Mouse (Mus musculus) gastrocnemius, postnatal 25 days (tissue): ENCODE results near the gene Tbc1d7. TPM values are rescaled to one million over a fixed set of nuclear protein-coding genes. Genes with fewer than 3 reads are reported as not detected.
A peak's percentile ranks its signal among the peaks of the same experiment; 100 is the strongest.

Experiments
- DNase-seq: peaks from one replicate; pipeline ENCODE4 v3.0.0; 2022
- total RNA-seq, 2 experiments: library from RNA; stranded (reverse); gene quantifications; 1 replicate in 1 of 2; 2 replicates in 1 of 2; pipeline ENCODE4 v1.2.3; 2021

The Tbc1d7 gene
- total RNA-seq, 2 experiments from 2014 or later = 21.2 to 25.8 TPM

GRCm38 (mm10) chr13:43193932-43194331 is 22.6 kb upstream of the Tbc1d7 start:
- no peak for DNase-seq

GRCm38 (mm10) chr13:43193266-43193665 is 22.0 kb upstream of the Tbc1d7 start:
- no peak for DNase-seq

GRCm38 (mm10) chr13:43191741-43192192 is 20.5 kb upstream of the Tbc1d7 start:
- no peak for DNase-seq

GRCm38 (mm10) chr13:43191290-43191689 is 20.0 kb upstream of the Tbc1d7 start:
- DNase-seq = no peak

GRCm38 (mm10) chr13:43187736-43188135 is 16.4 kb upstream of the Tbc1d7 start:
- DNase-seq = no peak

GRCm38 (mm10) chr13:43183248-43184055 is 12.2 kb upstream of the Tbc1d7 start:
- no peak for DNase-seq

- peak; percentile 30 for DNase-seq
Measured at GRCm38 (mm10) chr13:43182465-43183201, 11.3 kb upstream of the Tbc1d7 start.

- no peak for DNase-seq
Measured at GRCm38 (mm10) chr13:43181104-43181503, 9.8 kb upstream of the Tbc1d7 start.

GRCm38 (mm10) chr13:43177317-43177716 is 6.0 kb upstream of the Tbc1d7 start:
- no peak for DNase-seq

GRCm38 (mm10) chr13:43176676-43177075 is 5.4 kb upstream of the Tbc1d7 start:
- no peak for DNase-seq

- DNase-seq = peak; percentile 57
Measured at GRCm38 (mm10) chr13:43173262-43173661, 2.0 kb upstream of the Tbc1d7 start.

GRCm38 (mm10) chr13:43172036-43172713 is 874 bp upstream of the Tbc1d7 start:
- no peak for DNase-seq

- no peak for DNase-seq
Measured at GRCm38 (mm10) chr13:43167721-43168120, 3.6 kb downstream of the Tbc1d7 start.

GRCm38 (mm10) chr13:43159429-43159828 is 11.9 kb downstream of the Tbc1d7 start:
- no peak for DNase-seq

- DNase-seq = no peak
Measured at GRCm38 (mm10) chr13:43158281-43158680, 13.0 kb downstream of the Tbc1d7 start.

- DNase-seq = no peak
Measured at GRCm38 (mm10) chr13:43157370-43157769, 13.9 kb downstream of the Tbc1d7 start.

- no peak for DNase-seq
Measured at GRCm38 (mm10) chr13:43152005-43152520, 19.2 kb downstream of the Tbc1d7 start.

GRCm38 (mm10) chr13:43149661-43150060 is 21.6 kb downstream of the Tbc1d7 start:
- no peak for DNase-seq

- no peak for DNase-seq
Measured at GRCm38 (mm10) chr13:43148692-43149091, 22.6 kb downstream of the Tbc1d7 start.

- no peak for DNase-seq
Measured at GRCm38 (mm10) chr13:43146515-43147258, 24.6 kb downstream of the Tbc1d7 start.

GRCm38 (mm10) chr13:43144720-43145418 is 26.4 kb downstream of the Tbc1d7 start:
- DNase-seq = no peak
